Mouse (Mus musculus): Measurements from ENCODE around the gene Cdkn2d.

DNA sequence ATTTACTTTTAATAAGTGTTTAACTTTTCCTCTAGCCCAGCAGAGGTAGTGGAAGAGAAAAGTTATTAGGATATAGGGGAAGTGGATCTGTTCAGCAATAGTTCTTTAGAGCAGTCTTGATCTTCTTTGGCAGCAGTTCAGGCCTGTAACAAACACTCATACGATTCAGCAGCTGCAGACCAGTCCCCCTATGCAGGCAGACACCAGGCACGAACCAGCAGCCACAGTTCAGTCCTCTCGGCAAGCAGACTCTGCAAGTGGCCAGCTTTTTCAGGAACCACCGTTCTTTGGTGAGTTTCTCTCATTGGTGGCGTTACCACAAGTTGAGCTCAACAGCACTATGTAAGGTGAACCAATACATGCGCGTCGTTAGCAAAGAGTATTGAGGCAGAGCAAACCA lies 45.3 kb upstream of the Cdkn2d start:
- TF ChIP-seq CTCF (IDR thresholded peaks at IDR 0.05; ENCODE audit: insufficient read depth, low read length) (no peak), POLR2A (IDR thresholded peaks at IDR 0.05; ENCODE audit: borderline replicate concordance, extremely low read depth, low read depth, low read length) (no peak)

All from lung, adult 2 months (tissue).